Mouse (Mus musculus): Measurements from ENCODE around the gene Shisa4. TPM values are rescaled to one million over a fixed set of nuclear protein-coding genes. Genes with fewer than 3 reads are reported as not detected.

The Shisa4 gene
- total and polyA plus RNA-seq, 2 experiments from 2014 or later = 160 to 165 TPM

DNA sequence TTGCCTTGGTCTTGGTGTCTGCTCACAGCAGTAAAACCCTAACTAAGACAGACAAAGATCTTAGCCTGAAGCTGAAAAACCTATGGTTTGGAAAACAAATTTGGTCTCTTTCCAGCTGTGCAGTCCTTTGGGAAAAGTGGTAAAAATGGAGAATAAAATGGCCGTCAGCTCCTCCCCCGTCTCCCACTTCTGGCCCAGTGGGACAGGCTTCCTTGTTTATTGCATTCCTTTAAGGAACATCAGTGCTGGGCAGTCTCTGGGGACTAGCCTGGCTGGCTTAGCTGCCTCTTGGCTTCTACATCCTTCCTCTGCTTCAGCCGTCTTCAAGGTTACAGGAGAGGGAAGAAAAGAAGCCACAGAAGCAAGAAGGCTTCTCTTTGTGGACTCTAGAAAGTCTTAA, 23.1 kb downstream of the Shisa4 start:
- DNase-seq (ENCODE audit: low spot score) = peak; percentile 13
- Histone ChIP-seq H3K4me3 (ENCODE audit: low read length) (no peak overlapping the region), H3K27ac (no peak overlapping the region), H3K9me3 (ENCODE audit: low read length) (no peaks in the 10 kb centered on the region), H3K27me3 (ENCODE audit: insufficient read depth, low read length) (no peaks in the 10 kb centered on the region), H3K4me1 (ENCODE audit: insufficient read depth, low read length) (no peaks in the 10 kb centered on the region), H3K36me3 (ENCODE audit: insufficient read depth, low read length) (no peaks in the 10 kb centered on the region), H3K9ac (replicated peaks; ENCODE audit: low read length) (no peak overlapping the region), H3K4me2 (ENCODE audit: low read depth, low read length) (no peak overlapping the region)
- TF ChIP-seq CTCF (IDR thresholded peaks at IDR 0.05; ENCODE audit: low read depth) = no peak
- no peak for ATAC-seq
- 75% methylated on average over 3 of the region's 3 CpGs for WGBS

- no peak for ATAC-seq
- Histone ChIP-seq H3K4me1 (ENCODE audit: insufficient read depth, low read length) (no peaks in the 10 kb centered on the region), H3K4me2 (ENCODE audit: low read depth, low read length) (no peak overlapping the region), H3K9ac (replicated peaks; ENCODE audit: low read length) (no peak overlapping the region), H3K27me3 (ENCODE audit: insufficient read depth, low read length) (no peaks in the 10 kb centered on the region), H3K27ac (no peak overlapping the region), H3K4me3 (ENCODE audit: low read length) (no peak overlapping the region), H3K36me3 (ENCODE audit: insufficient read depth, low read length) (no peaks in the 10 kb centered on the region), H3K9me3 (ENCODE audit: low read length) (no peaks in the 10 kb centered on the region)
- DNase-seq (ENCODE audit: low spot score) = peak; percentile 10
- no peak for TF ChIP-seq CTCF (IDR thresholded peaks at IDR 0.05; ENCODE audit: low read depth)
- WGBS = 58% methylated on average over 4 of the region's 4 CpGs
Observed at GRCm38 (mm10) chr1:135347498-135348169, 27.4 kb downstream of the Shisa4 start.

DNA sequence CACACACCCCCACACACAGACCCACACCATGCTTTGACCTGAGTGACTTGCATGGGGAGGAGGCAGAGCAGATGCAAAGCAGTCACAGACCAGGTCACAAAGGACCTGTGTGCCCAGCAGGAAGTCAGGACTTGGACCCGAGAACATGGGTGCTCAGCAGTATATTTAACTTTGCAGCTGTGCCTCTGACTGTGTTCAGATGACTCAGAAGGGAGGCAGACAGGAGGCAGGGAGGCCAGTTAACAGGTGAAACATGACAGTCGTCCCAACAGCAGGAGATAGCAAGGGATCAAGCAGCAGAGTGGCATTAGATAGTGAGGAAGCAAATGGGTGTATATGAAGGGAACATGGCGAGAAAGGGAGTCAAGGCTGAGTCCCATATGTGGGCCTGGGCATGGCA, 28.1 kb downstream of the Shisa4 start:
- no peaks in the 10 kb centered on the region for H3K36me3 ChIP-seq (ENCODE audit: insufficient read depth, low read length)
- no peak overlapping the region for H3K4me3 ChIP-seq (ENCODE audit: low read length)
- no peak for TF ChIP-seq CTCF (IDR thresholded peaks at IDR 0.05; ENCODE audit: low read depth)
- H3K27ac ChIP-seq = no peak overlapping the region
- no peak overlapping the region for H3K4me2 ChIP-seq (ENCODE audit: low read depth, low read length)
- DNase-seq (ENCODE audit: low spot score) = no peak
- H3K9ac ChIP-seq (replicated peaks; ENCODE audit: low read length) = no peak overlapping the region
- H3K27me3 ChIP-seq (ENCODE audit: insufficient read depth, low read length) = no peaks in the 10 kb centered on the region
- 69% methylated on average over 3 of the region's 3 CpGs for WGBS
- no peaks in the 10 kb centered on the region for H3K9me3 ChIP-seq (ENCODE audit: low read length)
- ATAC-seq = no peak
- no peaks in the 10 kb centered on the region for H3K4me1 ChIP-seq (ENCODE audit: insufficient read depth, low read length)

DNA sequence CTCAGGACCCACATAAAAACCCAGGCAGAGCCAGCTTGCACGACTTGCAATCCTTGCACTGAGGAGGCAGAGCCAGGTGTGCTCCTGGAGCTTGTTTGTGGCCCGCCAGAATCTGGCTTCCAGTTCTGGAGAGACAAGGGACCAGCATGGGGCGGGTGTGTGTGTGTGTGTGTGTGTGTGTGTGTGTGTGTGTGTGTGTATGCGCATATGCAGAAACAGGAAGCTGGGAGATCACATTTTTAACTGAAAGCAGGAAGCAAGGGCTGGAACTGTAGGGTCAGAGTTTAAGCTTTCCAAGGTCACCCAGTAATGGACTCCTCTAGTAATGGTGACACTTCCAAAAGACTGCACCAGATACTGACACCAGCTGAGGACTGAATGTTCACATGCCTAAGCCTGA, 31.0 kb downstream of the Shisa4 start:
- no peaks in the 10 kb centered on the region for H3K36me3 ChIP-seq (ENCODE audit: insufficient read depth, low read length)
- H3K9ac ChIP-seq (replicated peaks; ENCODE audit: low read length) = no peak overlapping the region
- no peaks in the 10 kb centered on the region for H3K27me3 ChIP-seq (ENCODE audit: insufficient read depth, low read length)
- no peak overlapping the region for H3K4me3 ChIP-seq (ENCODE audit: low read length)
- DNase-seq (ENCODE audit: low spot score) (no peak), ATAC-seq (no peak)
- 54% methylated on average over 4 of the region's 4 CpGs for WGBS
- no peak overlapping the region for H3K4me2 ChIP-seq (ENCODE audit: low read depth, low read length)
- no peak overlapping the region for H3K27ac ChIP-seq
- H3K9me3 ChIP-seq (ENCODE audit: low read length) = no peaks in the 10 kb centered on the region
- no peak for TF ChIP-seq CTCF (IDR thresholded peaks at IDR 0.05; ENCODE audit: low read depth)
- H3K4me1 ChIP-seq (ENCODE audit: insufficient read depth, low read length) = no peaks in the 10 kb centered on the region

DNA sequence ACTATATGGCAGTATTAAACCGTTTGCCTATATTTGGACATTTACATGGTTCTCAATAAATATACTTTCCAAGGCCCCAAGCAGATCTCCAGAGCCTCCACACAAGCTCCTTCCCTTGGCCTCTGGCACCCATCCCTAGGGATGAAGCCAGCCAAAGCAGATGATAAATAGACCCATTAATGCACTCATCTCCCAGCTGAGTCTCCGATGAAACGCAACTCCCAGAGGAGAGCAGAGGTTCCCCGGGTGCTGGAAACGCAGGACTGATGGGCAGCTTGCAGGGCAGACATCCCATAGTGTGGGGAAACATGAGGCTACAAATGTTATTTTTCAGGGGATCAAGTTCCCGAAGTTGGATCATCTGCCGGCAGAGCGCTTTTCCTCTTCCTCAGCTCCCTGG, 33.1 kb downstream of the Shisa4 start:
- Histone ChIP-seq H3K9ac (replicated peaks; ENCODE audit: low read length) (no peak overlapping the region), H3K36me3 (ENCODE audit: insufficient read depth, low read length) (no peaks in the 10 kb centered on the region), H3K4me3 (ENCODE audit: low read length) (no peak overlapping the region), H3K27me3 (ENCODE audit: insufficient read depth, low read length) (no peaks in the 10 kb centered on the region), H3K9me3 (ENCODE audit: low read length) (no peaks in the 10 kb centered on the region), H3K27ac (no peak overlapping the region), H3K4me2 (ENCODE audit: low read depth, low read length) (no peak overlapping the region), H3K4me1 (ENCODE audit: insufficient read depth, low read length) (no peaks in the 10 kb centered on the region)
- no peak for DNase-seq (ENCODE audit: low spot score)
- 70% methylated on average over 8 of the region's 8 CpGs for WGBS
- no peak for TF ChIP-seq CTCF (IDR thresholded peaks at IDR 0.05; ENCODE audit: low read depth)
- ATAC-seq = no peak

- Histone ChIP-seq H3K27ac (no peak overlapping the region), H3K4me3 (ENCODE audit: low read length) (no peak overlapping the region), H3K4me2 (ENCODE audit: low read depth, low read length) (no peak overlapping the region), H3K4me1 (ENCODE audit: insufficient read depth, low read length) (no peaks in the 10 kb centered on the region), H3K9me3 (ENCODE audit: low read length) (no peaks in the 10 kb centered on the region), H3K27me3 (ENCODE audit: insufficient read depth, low read length) (no peaks in the 10 kb centered on the region), H3K9ac (replicated peaks; ENCODE audit: low read length) (no peak overlapping the region), H3K36me3 (ENCODE audit: insufficient read depth, low read length) (no peaks in the 10 kb centered on the region)
- ATAC-seq (no peak), DNase-seq (ENCODE audit: low spot score) (no peak)
- no peak for TF ChIP-seq CTCF (IDR thresholded peaks at IDR 0.05; ENCODE audit: low read depth)
- WGBS = 69% methylated on average over 6 of the region's 6 CpGs
Observed at GRCm38 (mm10) chr1:135330578-135330977, 44.5 kb downstream of the Shisa4 start.

- Histone ChIP-seq H3K9me3 (ENCODE audit: low read length) (no peaks in the 10 kb centered on the region), H3K4me3 (ENCODE audit: low read length) (no peak overlapping the region), H3K4me2 (ENCODE audit: low read depth, low read length) (no peak overlapping the region), H3K4me1 (ENCODE audit: insufficient read depth, low read length) (no peaks in the 10 kb centered on the region), H3K27ac (no peak overlapping the region), H3K36me3 (ENCODE audit: insufficient read depth, low read length) (no peaks in the 10 kb centered on the region), H3K9ac (replicated peaks; ENCODE audit: low read length) (no peak overlapping the region), H3K27me3 (ENCODE audit: insufficient read depth, low read length) (no peaks in the 10 kb centered on the region)
- WGBS = 74% methylated on average over 5 of the region's 5 CpGs
- TF ChIP-seq CTCF (IDR thresholded peaks at IDR 0.05; ENCODE audit: low read depth) = no peak
- DNase-seq (ENCODE audit: low spot score) (no peak), ATAC-seq (no peak)
Observed at GRCm38 (mm10) chr1:135328368-135328767, 46.7 kb downstream of the Shisa4 start.

All from hindbrain, postnatal 0 days (tissue).